Mouse (Mus musculus) stomach, postnatal 0 days (tissue): ENCODE data around the gene Alg11. TPM values are rescaled to one million over a fixed set of nuclear protein-coding genes. Genes with fewer than 3 reads are reported as not detected.

Experiments used
- ATAC-seq: fragments of 200-750 bp; cut with Nextera tagmentation; 2 replicates; pipeline ENCODE4 v1.8.0; 2017; ENCODE audit not compliant: low FRiP score, low TSS enrichment
- DNase-seq: peaks from one replicate; pipeline ENCODE4 v3.0.0-alpha.2; 2016; ENCODE audit warnings: low spot score
- H3K27ac ChIP-seq: fragments of 300-500 bp; sonication (generic); replicated peaks from 2 replicates; pipeline ENCODE4 v1.5.1; 2014; ENCODE audit warnings: mild to moderate bottlenecking, control low read depth
- H3K27me3 ChIP-seq: fragments of 300-500 bp; sonication (generic); 2 replicates; pipeline ENCODE4 v1.6.1; 2014; ENCODE audit warnings: low read length; ENCODE audit not compliant: control insufficient read depth, insufficient read depth
- H3K36me3 ChIP-seq: fragments of 300-500 bp; sonication (generic); 2 replicates; pipeline ENCODE4 v1.6.1; 2014; ENCODE audit warnings: low read length, mixed read lengths; ENCODE audit not compliant: control insufficient read depth, insufficient read depth
- H3K4me1 ChIP-seq: fragments of 300-500 bp; sonication (generic); replicated peaks from 2 replicates; pipeline ENCODE4 v1.6.1; 2014; ENCODE audit warnings: antibody characterized with exemption; ENCODE audit not compliant: control insufficient read depth, insufficient read depth
- H3K4me2 ChIP-seq: fragments of 300-500 bp; sonication (generic); replicated peaks from 2 replicates; pipeline ENCODE4 v1.6.1; 2014; ENCODE audit warnings: low read depth, mild to moderate bottlenecking, control low read depth, moderate library complexity
- H3K4me3 ChIP-seq: fragments of 300-500 bp; sonication (generic); 2 replicates; pipeline ENCODE4 v1.5.1; 2014; ENCODE audit warnings: low read depth, low read length, control low read depth
- H3K9ac ChIP-seq: fragments of 300-500 bp; sonication (generic); 2 replicates; pipeline ENCODE4 v1.6.1; 2014; ENCODE audit warnings: mild to moderate bottlenecking, low read length, control low read depth, mixed read lengths
- H3K9me3 ChIP-seq: fragments of 300-500 bp; sonication (generic); 2 replicates; pipeline ENCODE4 v1.6.1; 2016; ENCODE audit warnings: low read length; ENCODE audit not compliant: control insufficient read depth
- CTCF ChIP-seq: IDR thresholded peaks from 2 replicates; pipeline ENCODE4 v1.5.1; 2016; ENCODE audit warnings: antibody characterized with exemption, low read depth, mild to moderate bottlenecking, moderate library complexity
- EP300 ChIP-seq: optimal IDR thresholded peaks from 2 replicates; pipeline ENCODE3; 2016; ENCODE audit warnings: antibody characterized with exemption
- WGBS: fragments of 180-500 bp; shearing (Covaris S2); extraction: QIAGEN DNeasy Blood & Tissue Kit; methylation state at CpG from one replicate; pipeline ENCODE4 v1.1.7; 2014; 5-methylcytosine and 5-hydroxymethylcytosine counted together
- polyA plus RNA-seq: library from polyadenylated mRNA; unstranded; fragments of >200 nt; fragmentation: Nextera tagmentation; extraction: Ambion mirVana; gene quantifications from 2 replicates; pipeline ENCODE4 v1.2.1, GENCODE M21; 2015

The Alg11 gene
- polyA plus RNA-seq, 1 experiment from 2014 or later = 16.1 TPM

- Histone ChIP-seq H3K4me1 (no peaks in the 10 kb centered on the region), H3K27me3 (no peaks in the 10 kb centered on the region), H3K9me3 (no peaks in the 10 kb centered on the region), H3K36me3 (no peaks in the 10 kb centered on the region), H3K4me2 (no peak overlapping the region), H3K27ac (no peak overlapping the region), H3K9ac (no peak overlapping the region), H3K4me3 (no peak overlapping the region)
- no peak for ATAC-seq
- TF ChIP-seq CTCF (peak; percentile 49), EP300 (no peak)
- DNase-seq = no peak
- WGBS = 82% methylated on average over 3 of the region's 3 CpGs
Observed at GRCm38 (mm10) chr8:22028973-22029372, 31.5 kb upstream of the Alg11 start.

GRCm38 (mm10) chr8:22030990-22031389 lies 29.5 kb upstream of the Alg11 start:
- WGBS = 53% methylated on average over 3 of the region's 3 CpGs
- no peaks in the 10 kb centered on the region for H3K9me3 ChIP-seq

GRCm38 (mm10) chr8:22036137-22036536 lies 24.4 kb upstream of the Alg11 start:
- Histone ChIP-seq H3K36me3 (no peaks in the 10 kb centered on the region), H3K4me2 (no peak overlapping the region), H3K4me3 (no peak overlapping the region), H3K9me3 (no peaks in the 10 kb centered on the region), H3K27ac (no peak overlapping the region), H3K9ac (no peak overlapping the region), H3K4me1 (no peaks in the 10 kb centered on the region), H3K27me3 (no peaks in the 10 kb centered on the region)
- WGBS = 86% methylated on average over 9 of the region's 9 CpGs
- TF ChIP-seq CTCF (no peak), EP300 (no peak)
- ATAC-seq (no peak), DNase-seq (no peak)

More at GRCm38 (mm10) chr8:22030990-22031389, 29.5 kb upstream of the Alg11 start:
- H3K27ac ChIP-seq = no peak overlapping the region
- H3K36me3 ChIP-seq = no peaks in the 10 kb centered on the region
- no peak for DNase-seq
- no peaks in the 10 kb centered on the region for H3K4me1 ChIP-seq
- ATAC-seq = no peak
- H3K4me3 ChIP-seq = no peak overlapping the region
- no peak overlapping the region for H3K4me2 ChIP-seq
- TF ChIP-seq EP300 (no peak), CTCF (no peak)
- H3K27me3 ChIP-seq = no peaks in the 10 kb centered on the region
- no peak overlapping the region for H3K9ac ChIP-seq

- peak; percentile 55; the same call in 1 of the 2 replicates for ATAC-seq
Observed at GRCm38 (mm10) chr8:22037022-22037421, 23.5 kb upstream of the Alg11 start.

GRCm38 (mm10) chr8:22039468-22040152 lies 20.9 kb upstream of the Alg11 start:
- ATAC-seq (peak; percentile 95), DNase-seq (peak; percentile 90)
- Histone ChIP-seq H3K27me3 (no peaks in the 10 kb centered on the region), H3K4me1 (no peaks in the 10 kb centered on the region), H3K36me3 (no peaks in the 10 kb centered on the region), H3K4me2 (peak overlapping the region; percentile 31), H3K9ac (peak overlapping the region; percentile 45; the same call in 1 of the 2 replicates), H3K4me3 (peak overlapping the region; percentile 35), H3K9me3 (no peaks in the 10 kb centered on the region), H3K27ac (peak overlapping the region; percentile 83)
- TF ChIP-seq CTCF = peak; percentile 30
- TF ChIP-seq EP300 = no peak
- WGBS = 10% methylated on average over 15 of the region's 15 CpGs

More at GRCm38 (mm10) chr8:22037022-22037421, 23.5 kb upstream of the Alg11 start:
- peak; percentile 58 for DNase-seq
- Histone ChIP-seq H3K4me3 (no peak overlapping the region), H3K4me1 (no peaks in the 10 kb centered on the region), H3K27me3 (no peaks in the 10 kb centered on the region), H3K27ac (peak overlapping the region; percentile 30; the same call in 1 of the 2 replicates), H3K36me3 (no peaks in the 10 kb centered on the region), H3K9me3 (no peaks in the 10 kb centered on the region), H3K4me2 (0 out of 2 replicates have a peak overlapping the region, but pooled peaks have one; percentile 35), H3K9ac (no peak overlapping the region)
- WGBS = 40% methylated on average over 7 of the region's 7 CpGs
- TF ChIP-seq CTCF (no peak), EP300 (no peak)

- H3K27ac ChIP-seq = peak overlapping the region; percentile 83
- no peak for DNase-seq
- H3K4me1 ChIP-seq = no peaks in the 10 kb centered on the region
- WGBS = 56% methylated on average over 6 of the region's 6 CpGs
- no peaks in the 10 kb centered on the region for H3K9me3 ChIP-seq
- no peak for TF ChIP-seq EP300
- no peak for TF ChIP-seq CTCF
- no peak overlapping the region for H3K9ac ChIP-seq
- H3K4me2 ChIP-seq = no peak overlapping the region
- H3K4me3 ChIP-seq = no peak overlapping the region
- no peaks in the 10 kb centered on the region for H3K27me3 ChIP-seq
- H3K36me3 ChIP-seq = no peaks in the 10 kb centered on the region
- no peak for ATAC-seq
Observed at GRCm38 (mm10) chr8:22040153-22040509, 20.4 kb upstream of the Alg11 start.
